Mouse (Mus musculus): Measurements from ENCODE around the gene Rcc2. TPM values are rescaled to one million over a fixed set of nuclear protein-coding genes. Genes with fewer than 3 reads are reported as not detected.
A peak's percentile ranks its signal among the peaks of the same experiment; 100 is the strongest.

Rcc2 gene
- total RNA-seq, 1 experiment from 2014 or later = 87.5 TPM

DNA sequence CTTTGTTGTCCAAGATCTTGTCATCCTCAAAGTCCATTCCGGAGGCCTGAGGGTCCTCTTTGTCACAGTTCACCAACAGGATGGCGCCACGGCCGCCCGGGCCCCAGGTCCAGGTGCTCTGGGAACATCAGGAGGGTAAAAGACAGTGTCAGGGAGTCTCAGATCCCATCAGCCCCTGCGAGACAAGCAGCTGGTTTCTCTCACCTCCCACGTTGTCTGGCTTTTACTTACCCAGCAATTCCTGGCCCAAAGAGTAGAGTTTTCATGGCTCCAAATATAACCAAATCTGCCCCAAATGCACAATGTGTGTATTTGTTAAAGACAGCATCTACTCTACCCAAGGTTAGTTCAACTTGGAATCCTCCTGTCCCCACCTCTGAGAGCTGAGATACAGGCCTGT lies 61.3 kb downstream of the Rcc2 start:
- no peak for DNase-seq

DNA sequence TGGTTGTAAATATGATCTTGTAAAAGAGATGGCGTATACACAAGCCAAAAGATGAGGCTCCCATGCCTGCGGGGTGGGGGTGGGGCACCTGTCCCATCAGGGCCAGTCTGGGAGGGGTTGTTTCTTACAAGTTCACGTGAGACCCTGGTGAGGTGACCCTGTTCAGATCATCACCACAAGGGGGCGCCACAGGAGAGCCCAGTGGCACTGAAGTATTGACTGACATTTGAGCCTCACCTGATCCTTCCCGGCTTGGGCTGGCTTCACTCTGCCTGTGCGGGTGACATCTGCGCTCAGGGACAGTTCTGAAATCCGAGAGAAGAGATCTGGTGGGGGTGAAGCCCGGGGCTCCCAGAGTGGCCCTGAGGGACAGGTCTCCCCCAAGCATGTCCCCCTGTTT lies 62.8 kb downstream of the Rcc2 start:
- DNase-seq = peak; percentile 52

- DNase-seq = no peak
Observed at GRCm38 (mm10) chr4:140765936-140766335, 65.6 kb downstream of the Rcc2 start.

GRCm38 (mm10) chr4:140768973-140769372 lies 68.6 kb downstream of the Rcc2 start:
- no peak for DNase-seq

GRCm38 (mm10) chr4:140770433-140770832 lies 70.1 kb downstream of the Rcc2 start:
- peak; percentile 53 for DNase-seq

- DNase-seq = no peak
Observed at GRCm38 (mm10) chr4:140771091-140771490, 70.8 kb downstream of the Rcc2 start.

Small RNAs within 50 kb of the gene (microRNA-seq; reads per million reads assigned to microRNA genes)
- gene Gm23045 (0 reads per million in 2 experiments), gene Gm25951 (0 reads per million in 2 experiments)

Other genes with a start within 250 kb of the Rcc2 start
- gene Arhgef10l, start 34.5 kb upstream of the Rcc2 start, total RNA-seq (2021) = 10.0 and 16.6 TPM in 2 replicates
- gene Padi6, start 42.1 kb downstream of the Rcc2 start, total RNA-seq (2021) = 0.15 TPM in 1 of 2 replicates, not detected in the other
- 0.76 TPM in 1 of 2 replicates, not detected in the other for gene Padi4, start 73.7 kb downstream of the Rcc2 start, total RNA-seq (2021)
- gene Padi3, start 110.1 kb downstream of the Rcc2 start, total RNA-seq (2021) = not detected in 2 replicates
- not detected in 2 replicates for gene Padi1, start 145.2 kb downstream of the Rcc2 start, total RNA-seq (2021)
- 5.4 and 8.3 TPM in 2 replicates for gene Padi2, start 205.8 kb downstream of the Rcc2 start, total RNA-seq (2021)